Mouse (Mus musculus) layer of hippocampus, postnatal 36 days (tissue): ENCODE results near the gene Shroom3. TPM values are rescaled to one million over a fixed set of nuclear protein-coding genes. Genes with fewer than 3 reads are reported as not detected.
A peak's percentile ranks its signal among the peaks of the same experiment; 100 is the strongest.
"Not testable (repeated sequence)": the region's sequence is repeated elsewhere in the genome, so short reads cannot be mapped to it uniquely, and the experiment has no call there.

ENCODE experiments used
- DNase-seq, 2 experiments: peaks; one replicate each; pipeline ENCODE4 v3.0.0; 2022
- total RNA-seq, 2 experiments: library from RNA; stranded (reverse); gene quantifications; 2 replicates each; pipeline ENCODE4 v1.2.3; 2021

The Shroom3 gene
- total RNA-seq, 2 experiments from 2014 or later = 2.1 to 2.5 TPM

GRCm38 (mm10) chr5:92897766-92898745 is 214.8 kb downstream of the Shroom3 start:
- peak; percentile 46 to 47 for DNase-seq

DNA sequence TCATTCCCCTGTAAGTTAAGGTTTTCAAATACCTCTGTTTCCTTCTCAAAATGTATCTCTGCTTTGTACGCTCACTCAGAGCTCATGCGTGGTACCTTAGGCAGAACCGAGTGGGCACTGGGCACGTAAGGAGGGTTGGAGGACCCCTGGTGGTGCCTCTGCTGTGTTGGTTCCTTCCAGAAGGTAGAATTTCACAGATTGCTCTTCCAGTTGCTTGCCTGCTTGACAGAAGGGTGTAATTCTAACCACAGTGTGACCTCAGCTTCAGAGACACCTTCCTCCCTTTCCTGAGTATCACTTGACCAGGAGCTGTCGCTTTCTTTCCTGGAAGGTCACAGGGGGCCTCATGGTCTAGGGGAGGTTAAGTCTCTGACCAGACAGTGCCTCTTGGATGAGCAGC is 217.2 kb downstream of the Shroom3 start:
- DNase-seq = no peak

GRCm38 (mm10) chr5:92901870-92902269 is 218.6 kb downstream of the Shroom3 start:
- no peak for DNase-seq

GRCm38 (mm10) chr5:92905146-92905545 is 221.9 kb downstream of the Shroom3 start:
- DNase-seq = no peak

- peak; percentile 7 to 12 for DNase-seq
Observed at GRCm38 (mm10) chr5:92905594-92906008, 222.4 kb downstream of the Shroom3 start.

DNA sequence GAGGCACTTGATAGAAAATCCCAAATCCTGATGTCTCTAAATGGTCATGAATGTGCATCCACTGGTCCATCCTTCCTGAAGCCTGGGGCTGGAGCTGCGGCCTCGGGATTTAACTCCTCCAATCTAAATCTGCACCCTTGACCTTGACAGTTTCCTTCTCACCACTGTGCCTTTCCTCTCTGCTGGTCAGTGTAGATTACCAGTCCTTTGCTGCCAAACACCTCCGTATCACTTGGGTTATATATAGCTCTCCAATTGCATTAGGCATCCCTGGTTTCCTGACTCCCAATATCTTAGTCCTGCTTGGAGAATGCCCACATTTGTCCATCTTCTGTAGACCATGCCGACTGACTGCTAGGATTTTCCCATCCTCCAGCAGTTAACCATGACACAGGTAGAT is 225.0 kb downstream of the Shroom3 start:
- DNase-seq = no peak

- no peak for DNase-seq
Observed at GRCm38 (mm10) chr5:92910838-92911237, 227.6 kb downstream of the Shroom3 start.

DNA sequence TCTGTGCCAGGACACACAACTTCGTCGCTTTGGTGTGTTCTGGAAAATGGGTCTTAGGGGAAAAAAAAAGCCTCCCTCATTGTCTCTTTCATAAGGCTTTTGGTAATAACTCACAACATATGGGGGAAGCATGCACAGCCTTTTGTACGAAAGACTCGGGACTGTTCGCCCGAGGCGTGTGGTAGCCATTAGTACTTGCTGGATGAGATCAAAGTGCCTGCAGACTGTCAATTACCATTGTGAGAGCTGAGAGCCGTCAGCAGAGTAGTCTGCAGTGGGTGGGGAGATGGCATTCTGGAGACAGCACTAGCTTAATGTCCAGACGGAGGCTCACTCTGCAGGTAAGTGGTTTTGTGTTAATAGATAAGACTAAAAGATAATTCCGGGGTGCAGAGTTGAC is 232.2 kb downstream of the Shroom3 start:
- no peak for DNase-seq

DNA sequence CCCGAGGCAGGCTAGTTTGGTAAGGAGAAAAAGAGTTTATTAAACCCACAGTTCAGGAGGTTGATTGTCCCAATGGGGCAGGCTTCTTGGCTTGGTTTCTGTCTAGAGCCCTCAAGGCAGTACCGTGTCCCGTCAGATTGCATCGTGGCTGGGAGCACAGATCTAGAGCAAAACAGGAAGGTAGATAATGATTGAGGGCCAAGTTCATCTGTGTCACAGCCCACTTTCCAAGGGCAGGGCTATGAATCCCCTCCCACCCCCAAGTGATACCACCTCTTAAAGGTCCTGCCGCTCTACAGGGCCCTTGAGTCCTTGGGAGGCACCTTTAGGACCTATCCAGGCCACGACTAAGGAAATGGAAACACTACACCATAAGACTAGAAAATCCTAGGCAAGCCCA is 234.5 kb downstream of the Shroom3 start:
- no peak for DNase-seq

DNA sequence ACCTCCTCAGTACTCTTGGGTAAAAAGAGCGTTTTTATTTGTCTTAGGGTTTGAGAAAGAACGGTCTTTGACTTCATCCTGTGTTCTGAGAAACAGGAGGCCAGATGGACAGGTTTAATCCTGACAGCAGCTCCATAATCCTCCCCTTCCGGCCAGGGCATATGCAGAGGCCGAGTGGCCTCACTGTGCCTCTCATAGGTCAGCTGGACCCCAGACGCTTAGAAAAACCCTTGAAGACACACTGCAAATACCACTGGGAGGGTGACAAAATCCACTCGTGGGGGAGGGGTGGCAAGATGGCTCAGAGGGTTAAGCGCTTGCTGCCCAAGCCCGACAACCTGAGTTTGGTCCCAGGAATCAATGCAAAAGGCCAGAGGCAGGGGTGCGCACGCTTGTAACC is 234.9 kb downstream of the Shroom3 start:
- no peak for DNase-seq

GRCm38 (mm10) chr5:92918866-92919265 is 235.6 kb downstream of the Shroom3 start:
- no peak for DNase-seq

- DNase-seq = no peak
Observed at GRCm38 (mm10) chr5:92919390-92919789, 236.2 kb downstream of the Shroom3 start.

GRCm38 (mm10) chr5:92920984-92921383 is 237.7 kb downstream of the Shroom3 start:
- no peak for DNase-seq

- no peak for DNase-seq
Observed at GRCm38 (mm10) chr5:92921728-92922127, 238.5 kb downstream of the Shroom3 start.

DNA sequence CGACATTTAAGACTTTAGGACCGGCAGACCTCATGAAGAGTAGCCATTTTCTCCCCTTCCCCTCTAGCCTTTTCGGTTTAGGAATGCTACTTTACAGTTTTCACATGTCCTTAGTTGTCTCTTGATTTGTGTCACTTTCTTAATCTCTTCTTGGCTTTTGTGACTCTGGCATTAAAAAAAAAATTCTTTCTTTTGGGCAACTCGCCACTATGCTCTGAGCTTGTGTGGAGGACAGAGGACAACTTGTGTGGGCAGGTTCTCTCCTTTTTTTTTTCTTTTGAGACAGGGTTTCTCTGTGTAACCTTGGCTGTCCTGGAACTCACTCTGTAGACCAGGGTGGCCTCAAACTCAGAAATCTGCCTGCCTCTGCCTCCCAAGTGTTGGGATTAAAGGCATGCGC is 239.7 kb downstream of the Shroom3 start:
- DNase-seq = not testable (repeated sequence)

DNA sequence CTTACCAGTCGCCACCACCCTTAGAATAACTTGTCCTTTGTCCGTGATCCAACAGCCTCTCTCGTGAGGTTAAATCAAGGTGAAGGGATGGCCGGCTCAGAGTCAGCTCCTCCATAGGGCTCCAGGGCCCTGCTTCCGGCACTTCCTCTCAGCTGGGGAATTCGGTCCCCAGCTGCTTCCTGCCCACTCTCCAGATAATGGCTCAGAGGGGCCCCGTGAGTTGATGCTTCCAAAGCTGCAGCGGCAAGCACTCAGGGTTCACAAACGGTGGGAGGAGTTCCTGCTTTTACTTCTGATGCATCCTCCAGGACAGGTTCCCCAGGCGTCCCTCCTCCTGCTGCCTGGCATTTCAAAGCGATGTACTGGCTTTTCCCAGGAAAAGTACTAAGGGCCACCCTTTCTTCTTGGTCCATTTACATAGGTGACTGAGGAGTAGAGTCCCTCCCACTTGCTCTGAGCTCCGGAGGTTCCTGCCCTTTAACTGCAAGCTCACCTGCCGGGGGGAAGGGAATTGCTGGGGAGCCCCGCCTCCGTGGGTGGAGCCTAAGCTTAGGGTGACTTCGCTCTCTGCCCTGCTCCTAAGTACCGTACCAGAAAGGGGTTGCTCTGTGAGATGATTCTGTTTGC is 241.7 kb downstream of the Shroom3 start:
- DNase-seq = no peak

- DNase-seq = no peak
Observed at GRCm38 (mm10) chr5:92927667-92928066, 244.4 kb downstream of the Shroom3 start.

DNA sequence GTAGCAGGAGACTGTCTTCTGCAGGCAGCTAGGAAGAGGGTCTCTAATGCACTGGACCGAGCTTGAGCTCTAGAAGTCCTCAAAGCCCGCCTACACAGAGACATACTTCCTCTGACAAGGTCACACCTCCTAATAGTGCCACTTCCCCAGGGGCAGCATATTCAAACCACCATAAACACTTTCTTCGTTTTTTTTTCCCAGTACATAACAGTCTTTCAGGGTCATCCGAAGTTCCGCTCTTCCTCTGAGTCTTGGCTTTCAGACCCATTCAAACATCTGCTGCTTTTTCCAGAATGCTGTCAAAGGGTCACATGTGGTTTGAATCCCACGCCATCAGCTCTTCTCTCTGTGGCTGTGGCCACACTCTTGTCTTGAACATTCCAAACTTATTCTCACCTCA is 247.3 kb downstream of the Shroom3 start:
- DNase-seq = no peak

DNA sequence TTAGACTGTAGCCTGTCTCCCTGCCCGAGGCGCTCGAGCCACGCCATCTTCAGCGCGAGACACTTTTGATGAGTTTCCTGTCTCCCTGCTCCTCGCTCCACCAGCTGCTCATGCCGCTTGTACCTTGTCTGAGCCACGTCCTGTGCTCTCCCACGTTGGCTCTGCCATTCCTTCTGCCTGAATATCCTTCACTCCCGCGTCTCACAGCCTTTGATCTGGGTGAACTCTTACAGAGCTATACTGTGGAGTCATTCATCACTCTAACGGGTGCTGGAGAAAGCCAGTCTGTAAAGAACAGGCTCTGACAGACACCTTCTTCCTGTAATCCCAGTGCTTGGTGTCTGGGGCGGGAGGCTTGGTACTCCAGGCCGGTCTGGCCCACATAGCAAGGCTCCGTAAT is 248.1 kb downstream of the Shroom3 start:
- DNase-seq = no peak

DNA sequence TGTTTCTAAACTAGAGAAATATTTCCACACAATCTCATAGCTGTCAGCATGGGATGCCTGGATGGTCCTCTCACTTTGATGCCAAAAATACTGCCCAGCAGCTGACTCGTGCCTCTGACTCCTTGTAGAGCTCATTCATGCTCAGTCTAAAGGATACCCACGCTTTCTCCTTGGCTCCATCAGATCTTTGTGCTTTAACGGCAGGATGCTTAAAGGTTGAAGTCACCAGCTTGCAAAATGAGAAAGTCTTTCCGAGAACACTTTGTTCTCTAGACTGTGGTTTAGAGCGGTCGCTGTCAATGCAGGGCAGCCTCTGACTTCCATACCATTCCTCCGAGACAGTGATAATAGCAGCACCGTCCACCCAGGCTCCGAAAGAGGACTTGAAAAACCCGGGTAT is 249.8 kb downstream of the Shroom3 start:
- DNase-seq = no peak

- DNase-seq = no peak
Observed at GRCm38 (mm10) chr5:92933599-92934217, 250.5 kb downstream of the Shroom3 start.

GRCm38 (mm10) chr5:92934269-92934939 is 251.2 kb downstream of the Shroom3 start:
- DNase-seq = no peak

GRCm38 (mm10) chr5:92935883-92936282 is 252.6 kb downstream of the Shroom3 start:
- no peak for DNase-seq
